In the genomic region with DNA sequence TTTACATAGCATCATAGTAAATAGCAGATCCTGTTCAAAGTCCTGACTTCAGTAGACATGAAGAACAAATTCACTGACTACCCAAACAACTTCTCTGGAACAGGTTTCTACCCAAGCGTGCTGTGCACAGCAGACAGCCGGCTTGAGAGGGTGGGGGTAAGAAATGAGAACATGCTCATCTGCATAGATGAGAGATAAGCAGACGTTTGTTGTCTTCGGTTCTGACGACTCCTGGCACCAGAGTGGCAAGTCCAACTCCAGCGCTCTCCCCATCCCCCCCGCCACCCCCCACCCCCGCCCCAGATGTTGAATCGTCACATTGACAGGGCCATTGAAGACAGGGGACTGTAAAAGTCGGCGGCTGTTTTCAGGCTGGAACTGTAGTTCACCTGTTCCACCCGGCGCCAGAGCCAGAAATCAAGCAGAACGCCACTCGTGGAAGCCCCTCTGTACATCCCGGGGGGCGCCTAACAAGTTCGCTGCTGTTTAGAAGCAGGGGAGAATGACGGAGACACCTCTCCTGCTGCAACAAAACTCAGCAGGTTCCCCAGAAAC, we compare ENCODE assay signal across 8 mouse cellular contexts. TPM values are rescaled to one million over a fixed set of nuclear protein-coding genes. Genes with fewer than 3 reads are reported as not detected.
DNase-seq lines count a peak whose midpoint lies in the region; ATAC-seq and TF ChIP-seq lines count a peak whose summit lies in the region.

No protein-coding gene starts in this region.

- no peak for ATAC-seq in lung, embryonic 14.5 days (ENCODE audit: insufficient read depth)
- ATAC-seq in limb, embryonic 12.5 days (ENCODE audit: insufficient number of reproducible peaks, insufficient read depth, low FRiP score, low TSS enrichment, low read depth), result peak; percentile 28; the same call in 1 of the 2 replicates
- ATAC-seq in neural tube, embryonic 13.5 days (ENCODE audit: low read depth), result no peak

- peak overlapping the region; percentile 72; the same call in 1 of the 2 replicates for H3K27ac ChIP-seq in lung, embryonic 14.5 days (ENCODE audit: low read depth)
- no peak overlapping the region for H3K27ac ChIP-seq in limb, embryonic 12.5 days
- no peak overlapping the region for H3K27ac ChIP-seq in neural tube, embryonic 13.5 days (replicated peaks)

- H3K9ac ChIP-seq in lung, embryonic 14.5 days, result peak overlapping the region; percentile 68
- H3K9ac ChIP-seq in limb, embryonic 12.5 days (replicated peaks), result peak overlapping the region; percentile 77
- peak overlapping the region; percentile 81 for H3K9ac ChIP-seq in neural tube, embryonic 13.5 days

- under 1% methylated on average over 19 of the region's 19 CpGs for WGBS in lung, embryonic 14.5 days
- WGBS in limb, embryonic 12.5 days, result under 1% methylated on average over 19 of the region's 19 CpGs
- under 1% methylated on average over 19 of the region's 19 CpGs for WGBS in neural tube, embryonic 13.5 days

- no peak for TF ChIP-seq CTCF in lung, embryonic 14.5 days (IDR thresholded peaks at IDR 0.05; ENCODE audit: low read depth)

- H3K36me3 ChIP-seq in lung, embryonic 14.5 days (ENCODE audit: insufficient read depth), result no peaks in the 10 kb centered on the region
- peaks cover 29% of the 10 kb centered on the region for H3K36me3 ChIP-seq in erythroblast, embryonic 14.5 days (ENCODE audit: control insufficient read depth)
- no peaks in the 10 kb centered on the region for H3K36me3 ChIP-seq in limb, embryonic 12.5 days
- no peaks in the 10 kb centered on the region for H3K36me3 ChIP-seq in neural tube, embryonic 13.5 days

- peak overlapping the region; percentile 80 for H3K4me3 ChIP-seq in lung, embryonic 14.5 days (ENCODE audit: low read depth, low read length)
- peak overlapping the region; percentile 100 for H3K4me3 ChIP-seq in erythroblast, embryonic 14.5 days (replicated peaks)
- peak overlapping the region; percentile 73 for H3K4me3 ChIP-seq in limb, embryonic 12.5 days (replicated peaks)
- peak overlapping the region; percentile 80 for H3K4me3 ChIP-seq in neural tube, embryonic 13.5 days

- peaks cover 7% of the 10 kb centered on the region; the same call in 1 of the 2 replicates for H3K4me1 ChIP-seq in lung, embryonic 14.5 days (ENCODE audit: insufficient read depth)
- H3K4me1 ChIP-seq in erythroblast, embryonic 14.5 days (ENCODE audit: control insufficient read depth), result peaks cover 58% of the 10 kb centered on the region
- peaks cover 27% of the 10 kb centered on the region for H3K4me1 ChIP-seq in limb, embryonic 12.5 days (replicated peaks)
- H3K4me1 ChIP-seq in neural tube, embryonic 13.5 days (replicated peaks), result peaks cover 25% of the 10 kb centered on the region

- no peaks in the 10 kb centered on the region for H3K9me3 ChIP-seq in lung, embryonic 14.5 days (ENCODE audit: low read depth, low read length)
- H3K9me3 ChIP-seq in erythroblast, embryonic 14.5 days (ENCODE audit: control insufficient read depth, low read length), result no peaks in the 10 kb centered on the region
- no peaks in the 10 kb centered on the region for H3K9me3 ChIP-seq in limb, embryonic 12.5 days
- H3K9me3 ChIP-seq in neural tube, embryonic 13.5 days, result no peaks in the 10 kb centered on the region

- peaks cover 26% of the 10 kb centered on the region for H3K27me3 ChIP-seq in lung, embryonic 14.5 days (ENCODE audit: insufficient read depth, low read length)
- H3K27me3 ChIP-seq in erythroblast, embryonic 14.5 days (ENCODE audit: control insufficient read depth), result peaks cover 40% of the 10 kb centered on the region
- H3K27me3 ChIP-seq in limb, embryonic 12.5 days, result peaks cover 55% of the 10 kb centered on the region
- peaks cover 24% of the 10 kb centered on the region for H3K27me3 ChIP-seq in neural tube, embryonic 13.5 days

- peak; percentile 7 for DNase-seq in adrenal gland, adult 8-10 months
- no peak for DNase-seq in adrenal gland, adult 18-20 months (ENCODE audit: low spot score in 2 of 2)
- DNase-seq in lung, embryonic 14.5 days, result peak; percentile 24
- no peak for DNase-seq in lung, postnatal 14 days
- no peak for DNase-seq in ovary, postnatal 10 days (ENCODE audit: low spot score)

- peak overlapping the region; percentile 89 for H3K4me2 ChIP-seq in lung, embryonic 14.5 days
- H3K4me2 ChIP-seq in limb, embryonic 12.5 days, result peak overlapping the region; percentile 95
- H3K4me2 ChIP-seq in neural tube, embryonic 13.5 days, result peak overlapping the region; percentile 97

RNA-seq across cellular contexts. Expression of a gene that starts 0.7 kb away (rescaled TPM):
- total RNA-seq in adrenal gland, adult 8-10 months (2022), result 10 to 100 TPM; 18.2 to 21.0 (median 20.2) TPM
- 10 to 100 TPM in 1 of 2 experiments, 1 to 10 TPM in 1; 7.5 to 14.4 TPM for total RNA-seq in adrenal gland, adult 18-20 months (2021)
- polyA plus RNA-seq in lung, embryonic 14.5 days (2014; fragmentation: Nextera tagmentation; extraction: Ambion mirVana), result 2.3 and 2.6 TPM in 2 replicates
- polyA plus RNA-seq in erythroblast, embryonic 14.5 days (2012), result 3.1 and 5.0 TPM in 2 replicates
- polyA plus RNA-seq in limb, embryonic 12.5 days (2016; fragmentation: Nextera tagmentation; extraction: Ambion mirVana), result 0.56 and 0.73 TPM in 2 replicates
- polyA plus RNA-seq in neural tube, embryonic 13.5 days (2015; fragmentation: Nextera tagmentation; extraction: Ambion mirVana), result 0.82 and 1.4 TPM in 2 replicates

Comparison
In these comparisons a context has a peak if more than half of its experiments do, and no peak if none do; other contexts are left out.
1. DNase-seq: peak in adrenal gland, adult 8-10 months (single experiment) and lung, embryonic 14.5 days (single experiment); none in adrenal gland, adult 18-20 months (0 of 2), lung, postnatal 14 days (single experiment) and ovary, postnatal 10 days (single experiment).
2. Peak in every context shown above with its lines, with median percentiles within 50 percentile points of each other: H3K4me2 ChIP-seq, H3K4me3 ChIP-seq and H3K9ac ChIP-seq.